Mouse (Mus musculus) heart, embryonic 14.5 days (tissue): ENCODE results near the gene Nup214. TPM values are rescaled to one million over a fixed set of nuclear protein-coding genes. Genes with fewer than 3 reads are reported as not detected.

Source experiments
- ATAC-seq: fragments of 200-750 bp; cut with Nextera tagmentation; 2 replicates; pipeline ENCODE4 v1.8.0; 2017; ENCODE audit warnings: low read depth, moderate TSS enrichment; ENCODE audit not compliant: insufficient number of reproducible peaks, insufficient read depth, low FRiP score
- H3K27ac ChIP-seq, 2 experiments: fragments of 200-500 bp in 1 of 2; fragments of 300-500 bp in 1 of 2; sonication (generic) in 1 of 2; replicated peaks in 1 of 2; 2 replicates each; pipeline ENCODE4 v1.5.1; 2012 to 2014; ENCODE audit warnings: low read depth in 2 of 2, low read length in 2 of 2, control low read depth in 1 of 2, mild to moderate bottlenecking in 1 of 2, mixed read lengths in 1 of 2; ENCODE audit not compliant: control insufficient read depth in 1 of 2, insufficient read depth in 1 of 2
- H3K27me3 ChIP-seq: fragments of 300-500 bp; sonication (generic); 2 replicates; pipeline ENCODE4 v1.6.1; 2014; ENCODE audit warnings: mild to moderate bottlenecking, low read length, control low read depth; ENCODE audit not compliant: control insufficient read depth, insufficient read depth
- H3K36me3 ChIP-seq: fragments of 300-500 bp; sonication (generic); 2 replicates; pipeline ENCODE4 v1.6.1; 2014; ENCODE audit warnings: mild to moderate bottlenecking, control low read depth, low read length, mixed read lengths; ENCODE audit not compliant: control insufficient read depth, insufficient read depth
- H3K4me1 ChIP-seq, 2 experiments: fragments of 200-500 bp in 1 of 2; fragments of 300-500 bp in 1 of 2; sonication (generic) in 1 of 2; 2 replicates each; pipeline ENCODE4 v1.6.1; 2012 to 2014; ENCODE audit warnings: low read length in 2 of 2, control low read depth in 1 of 2, mixed read lengths in 1 of 2; ENCODE audit not compliant: control insufficient read depth in 2 of 2, insufficient read depth in 2 of 2
- H3K4me2 ChIP-seq: fragments of 300-500 bp; sonication (generic); 2 replicates; pipeline ENCODE4 v1.6.1; 2014; ENCODE audit warnings: mild to moderate bottlenecking, low read length
- H3K4me3 ChIP-seq, 2 experiments: fragments of 200-500 bp in 1 of 2; fragments of 300-500 bp in 1 of 2; sonication (generic) in 1 of 2; 2 replicates each; pipeline ENCODE4 v1.5.1; 2012 to 2014; ENCODE audit warnings: low read length in 2 of 2, mild to moderate bottlenecking in 2 of 2, control low read depth in 1 of 2, low read depth in 1 of 2, moderate library complexity in 1 of 2; ENCODE audit not compliant: control insufficient read depth in 1 of 2, insufficient read depth in 1 of 2
- H3K9ac ChIP-seq: fragments of 300-500 bp; sonication (generic); 2 replicates; pipeline ENCODE4 v1.6.1; 2014; ENCODE audit warnings: mild to moderate bottlenecking, low read length
- H3K9me3 ChIP-seq: fragments of 300-500 bp; sonication (generic); 2 replicates; pipeline ENCODE4 v1.6.1; 2016; ENCODE audit warnings: low read length, control low read depth; ENCODE audit not compliant: control insufficient read depth
- WGBS: fragments of 180-500 bp; shearing (Covaris S2); extraction: QIAGEN DNeasy Blood & Tissue Kit; methylation state at CpG from one replicate; pipeline ENCODE4 v1.1.7; 2014; 5-methylcytosine and 5-hydroxymethylcytosine counted together
- polyA plus RNA-seq: library from polyadenylated mRNA; unstranded; fragments of >200 nt; fragmentation: Nextera tagmentation; extraction: Ambion mirVana; gene quantifications from 2 replicates; pipeline ENCODE4 v1.2.1, GENCODE M21; 2014

Nup214 gene
- polyA plus RNA-seq, 1 experiment from 2014 or later: 46.2 TPM

GRCm38 (mm10) chr2:32087606-32088005 is 113.4 kb downstream of the Nup214 start:
- WGBS: 43% methylated on average over 4 of the region's 4 CpGs
- no peaks in the 10 kb centered on the region for H3K9me3 ChIP-seq
- no peak overlapping the region for H3K9ac ChIP-seq
- no peak for ATAC-seq
- peak overlapping the region in 1 of 2 experiments; percentile 72; a peak in 1 of 4 replicates for H3K27ac ChIP-seq
- H3K4me3 ChIP-seq: no peak overlapping the region
- H3K27me3 ChIP-seq: no peaks in the 10 kb centered on the region
- H3K4me1 ChIP-seq: peaks cover 16 to 23% of the 10 kb centered on the region in 2 experiments
- no peak overlapping the region for H3K4me2 ChIP-seq
- no peaks in the 10 kb centered on the region for H3K36me3 ChIP-seq

- ATAC-seq: peak; percentile 34; the same call in 1 of the 2 replicates
- 4% methylated on average over 35 of the region's 35 CpGs for WGBS
- H3K4me1 ChIP-seq: peaks cover 16 to 23% of the 10 kb centered on the region in 2 experiments
- peak overlapping the region; percentile 57 for H3K9ac ChIP-seq
- no peaks in the 10 kb centered on the region for H3K9me3 ChIP-seq
- H3K36me3 ChIP-seq: no peaks in the 10 kb centered on the region
- peak overlapping the region; percentile 72 to 77 for H3K27ac ChIP-seq
- H3K4me3 ChIP-seq: peak overlapping the region; percentile 20 to 35
- no peaks in the 10 kb centered on the region for H3K27me3 ChIP-seq
- H3K4me2 ChIP-seq: peak overlapping the region; percentile 57
Observed at GRCm38 (mm10) chr2:32088372-32088981, 114.2 kb downstream of the Nup214 start.

GRCm38 (mm10) chr2:32089606-32090005 is 115.4 kb downstream of the Nup214 start:
- Histone ChIP-seq H3K27me3 (no peaks in the 10 kb centered on the region), H3K9ac (peak overlapping the region; percentile 57; the same call in 1 of the 2 replicates), H3K4me1 (peaks cover 16 to 23% of the 10 kb centered on the region in 2 experiments), H3K27ac (peak overlapping the region in 1 of 2 experiments; percentile 72; a peak in 2 of 4 replicates), H3K4me2 (no peak overlapping the region; the same call in 1 of the 2 replicates), H3K4me3 (no peak overlapping the region), H3K9me3 (no peaks in the 10 kb centered on the region), H3K36me3 (no peaks in the 10 kb centered on the region)
- no peak for ATAC-seq
- 73% methylated on average over 3 of the region's 3 CpGs for WGBS

DNA sequence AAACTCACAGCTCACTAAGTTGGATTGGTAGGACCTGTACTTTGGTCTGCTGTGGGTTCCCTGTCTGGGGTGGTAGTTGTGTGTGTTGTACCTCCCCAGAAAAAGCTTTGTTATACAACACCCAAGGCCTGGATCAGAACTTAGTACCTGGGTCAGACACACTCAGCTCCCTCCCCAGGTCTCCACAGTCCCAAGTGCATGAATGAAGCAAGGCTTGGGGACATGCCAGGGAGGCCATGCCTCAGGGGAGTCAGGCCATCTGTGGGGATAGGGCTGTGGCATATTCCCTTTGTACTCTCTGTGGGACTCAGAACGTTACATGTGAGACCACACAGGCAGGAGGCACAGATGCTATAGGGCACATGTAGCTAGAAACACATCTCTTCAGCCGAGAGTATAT is 115.9 kb downstream of the Nup214 start:
- Histone ChIP-seq H3K27me3 (no peaks in the 10 kb centered on the region), H3K4me1 (peaks cover 16 to 21% of the 10 kb centered on the region in 2 experiments), H3K4me3 (no peak overlapping the region), H3K4me2 (no peak overlapping the region), H3K27ac (no peak overlapping the region), H3K9ac (no peak overlapping the region), H3K9me3 (no peaks in the 10 kb centered on the region), H3K36me3 (no peaks in the 10 kb centered on the region)
- 77% methylated on average over 2 of the region's 2 CpGs for WGBS
- ATAC-seq: no peak

- Histone ChIP-seq H3K9me3 (no peaks in the 10 kb centered on the region), H3K27ac (no peak overlapping the region), H3K36me3 (no peaks in the 10 kb centered on the region), H3K4me3 (no peak overlapping the region), H3K4me1 (peaks cover 23 to 34% of the 10 kb centered on the region in 2 experiments), H3K27me3 (no peaks in the 10 kb centered on the region), H3K9ac (no peak overlapping the region), H3K4me2 (no peak overlapping the region)
- WGBS: 43% methylated on average over 3 of the region's 3 CpGs
- ATAC-seq: no peak
Observed at GRCm38 (mm10) chr2:32091956-32092355, 117.7 kb downstream of the Nup214 start.

- Histone ChIP-seq H3K9ac (no peak overlapping the region), H3K36me3 (no peaks in the 10 kb centered on the region), H3K4me2 (no peak overlapping the region), H3K4me3 (no peak overlapping the region), H3K27me3 (no peaks in the 10 kb centered on the region), H3K4me1 (peaks cover 10 to 21% of the 10 kb centered on the region in 2 experiments), H3K9me3 (no peaks in the 10 kb centered on the region), H3K27ac (no peak overlapping the region)
- 82% methylated on average over 7 of the region's 7 CpGs for WGBS
- ATAC-seq: no peak
Observed at GRCm38 (mm10) chr2:32094001-32094707, 119.9 kb downstream of the Nup214 start.

DNA sequence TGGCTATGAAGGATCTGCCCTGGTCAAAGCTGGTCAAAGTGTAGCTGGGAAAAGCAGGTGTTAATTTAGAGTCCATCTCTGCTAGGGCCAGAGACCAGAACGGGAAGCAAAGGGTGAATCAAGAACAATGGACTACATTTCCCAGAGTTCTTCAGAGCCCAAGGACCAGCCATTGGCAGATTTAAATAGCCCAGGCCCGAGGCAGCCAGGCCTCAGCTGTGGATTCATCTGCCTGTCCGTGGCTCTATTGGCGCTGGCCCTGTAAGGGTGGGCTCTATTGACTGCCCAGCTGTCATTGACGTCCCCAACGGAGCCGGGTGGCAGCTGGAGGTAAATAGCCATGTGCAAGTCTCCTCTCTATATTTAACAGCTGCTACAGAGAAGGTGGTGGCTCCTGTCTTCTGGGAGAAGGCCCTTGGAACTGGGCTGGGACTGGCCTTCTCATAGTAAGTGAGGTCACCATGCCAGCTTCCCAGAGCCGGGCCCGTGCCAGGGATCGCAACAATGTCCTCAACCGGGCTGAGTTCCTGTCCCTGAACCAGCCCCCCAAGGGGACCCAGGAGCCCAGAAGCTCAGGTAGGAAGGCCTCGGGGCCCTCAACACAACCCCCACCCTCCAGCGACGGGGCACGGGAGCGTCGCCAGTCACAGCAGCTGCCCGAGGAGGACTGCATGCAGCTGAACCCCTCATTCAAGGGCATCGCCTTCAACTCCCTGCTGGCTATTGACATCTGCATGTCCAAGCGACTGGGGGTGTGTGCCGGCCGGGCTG is 121.3 kb downstream of the Nup214 start, which contains the start of gene Plpp7:
Plpp7 (plus strand) TSS at position 178 of the 771 bp plus-strand sequence.
- Histone ChIP-seq H3K9ac (peak within 1 kb of the TSS; percentile 77), H3K4me1 (peaks cover 7 to 17% of the 10 kb centered on the region in 2 experiments), H3K9me3 (no peaks in the 10 kb centered on the region), H3K36me3 (no peaks in the 10 kb centered on the region; the same call in 1 of the 2 replicates), H3K27ac (peak within 1 kb of the TSS; percentile 60 to 62), H3K4me3 (peak within 1 kb of the TSS; percentile 45 to 52), H3K4me2 (peak within 1 kb of the TSS; percentile 72), H3K27me3 (no peaks in the 10 kb centered on the region)
- ATAC-seq: peak; percentile 75
- 41% methylated on average over 22 of the region's 22 CpGs for WGBS
